ENCODE assay signal across 10 mouse cellular contexts in genomic region chr5:88688583-88689187, GRCm38 (mm10). TPM values are rescaled to one million over a fixed set of nuclear protein-coding genes. Genes with fewer than 3 reads are reported as not detected.
DNase-seq lines count a peak whose midpoint lies in the region; ATAC-seq lines count a peak whose summit lies in the region.
"Had no signal": no experiment of that assay in that cellular context is flagged by ENCODE, and none has a peak within 500 bp of the region (broad histone marks: within the 10 kb centered on the region; RNA-seq: fewer than 3 reads in every experiment).

No protein-coding gene starts in this region.

- no peaks in the 10 kb centered on the region for H3K36me3 ChIP-seq in forebrain, embryonic 13.5 days (ENCODE audit: poor library complexity, severe bottlenecking)
- H3K36me3 ChIP-seq in forebrain, embryonic 14.5 days (ENCODE audit: control insufficient read depth, insufficient read depth, low read length) = no peaks in the 10 kb centered on the region
- no peaks in the 10 kb centered on the region for H3K36me3 ChIP-seq in midbrain, embryonic 13.5 days
- no peaks in the 10 kb centered on the region for H3K36me3 ChIP-seq in midbrain, embryonic 10.5 days
- no peaks in the 10 kb centered on the region for H3K36me3 ChIP-seq in liver, embryonic 13.5 days

- no peak overlapping the region for H3K4me3 ChIP-seq in forebrain, embryonic 13.5 days
- H3K4me3 ChIP-seq in forebrain, embryonic 14.5 days (ENCODE audit: low read depth, low read length) = no peak overlapping the region
- H3K4me3 ChIP-seq in midbrain, embryonic 13.5 days (replicated peaks) = no peak overlapping the region
- no peak overlapping the region for H3K4me3 ChIP-seq in midbrain, embryonic 10.5 days
- H3K4me3 ChIP-seq in liver, embryonic 13.5 days (replicated peaks) = no peak overlapping the region

- no peaks in the 10 kb centered on the region for H3K4me1 ChIP-seq in forebrain, embryonic 13.5 days
- no peaks in the 10 kb centered on the region for H3K4me1 ChIP-seq in forebrain, embryonic 14.5 days (ENCODE audit: control insufficient read depth, insufficient read depth, low read length)
- no peaks in the 10 kb centered on the region for H3K4me1 ChIP-seq in midbrain, embryonic 13.5 days (replicated peaks)
- 0 out of 2 replicates have a peak, but pooled peaks cover 11% of the 10 kb centered on the region for H3K4me1 ChIP-seq in midbrain, embryonic 10.5 days
- peaks cover 20% of the 10 kb centered on the region for H3K4me1 ChIP-seq in liver, embryonic 13.5 days (replicated peaks)

- H3K27ac ChIP-seq in forebrain, embryonic 13.5 days = no peak overlapping the region
- H3K27ac ChIP-seq in forebrain, embryonic 14.5 days (ENCODE audit: low read depth, low read length) = no peak overlapping the region
- no peak overlapping the region for H3K27ac ChIP-seq in midbrain, embryonic 13.5 days
- no peak overlapping the region for H3K27ac ChIP-seq in midbrain, embryonic 10.5 days (replicated peaks)
- no peak overlapping the region for H3K27ac ChIP-seq in liver, embryonic 13.5 days

- H3K9ac ChIP-seq in forebrain, embryonic 13.5 days = no peak overlapping the region
- H3K9ac ChIP-seq in forebrain, embryonic 14.5 days (ENCODE audit: low read length) = no peak overlapping the region
- no peak overlapping the region for H3K9ac ChIP-seq in midbrain, embryonic 13.5 days (replicated peaks)
- H3K9ac ChIP-seq in liver, embryonic 13.5 days = no peak overlapping the region

- H3K4me2 ChIP-seq in forebrain, embryonic 13.5 days = no peak overlapping the region
- H3K4me2 ChIP-seq in forebrain, embryonic 14.5 days (ENCODE audit: low read length) = no peak overlapping the region
- no peak overlapping the region for H3K4me2 ChIP-seq in midbrain, embryonic 13.5 days (replicated peaks)
- no peak overlapping the region for H3K4me2 ChIP-seq in liver, embryonic 13.5 days
- H3K4me2 ChIP-seq: heart, embryonic 11.5 days had no signal

- no peak for DNase-seq in forebrain, embryonic 14.5 days (ENCODE audit: low spot score)
- DNase-seq in midbrain, embryonic 10.5 days (ENCODE audit: low spot score) = no peak
- peak; percentile 22 for DNase-seq in liver, embryonic 13.5 days
- DNase-seq in left cerebral cortex, adult 9 months (ENCODE audit: low spot score in 2 of 2) = no peak
- DNase-seq in frontal cortex, postnatal 10 days (ENCODE audit: low spot score in 2 of 2) = no peak
- DNase-seq in frontal cortex, adult 2 months (ENCODE audit: extremely low spot score in 1 of 2, low spot score in 1 of 2) = no peak
- DNase-seq: right cerebral cortex, postnatal 4 days had no signal

- H3K27me3 ChIP-seq in forebrain, embryonic 13.5 days = no peaks in the 10 kb centered on the region
- no peaks in the 10 kb centered on the region for H3K27me3 ChIP-seq in forebrain, embryonic 14.5 days (replicated peaks; ENCODE audit: control insufficient read depth, insufficient read depth, low read length)
- H3K27me3 ChIP-seq in midbrain, embryonic 13.5 days = no peaks in the 10 kb centered on the region
- H3K27me3 ChIP-seq in midbrain, embryonic 10.5 days (ENCODE audit: low read depth, poor library complexity, severe bottlenecking) = 0 out of 2 replicates have a peak, but pooled peaks cover 4% of the 10 kb centered on the region
- peaks cover 24% of the 10 kb centered on the region; the same call in 1 of the 2 replicates for H3K27me3 ChIP-seq in liver, embryonic 13.5 days

- 88% methylated on average over 15 of the region's 15 CpGs for WGBS in forebrain, embryonic 13.5 days
- WGBS in forebrain, embryonic 14.5 days = 80% methylated on average over 15 of the region's 15 CpGs
- 84% methylated on average over 15 of the region's 15 CpGs for WGBS in midbrain, embryonic 13.5 days
- WGBS in midbrain, embryonic 10.5 days = 86% methylated on average over 15 of the region's 15 CpGs
- 60% methylated on average over 15 of the region's 15 CpGs for WGBS in liver, embryonic 13.5 days (ENCODE audit: insufficient replicate concordance)

- no peaks in the 10 kb centered on the region for H3K9me3 ChIP-seq in forebrain, embryonic 13.5 days (replicated peaks)
- no peaks in the 10 kb centered on the region for H3K9me3 ChIP-seq in forebrain, embryonic 14.5 days (replicated peaks; ENCODE audit: control insufficient read depth, low read length)
- H3K9me3 ChIP-seq in midbrain, embryonic 13.5 days = no peaks in the 10 kb centered on the region
- no peaks in the 10 kb centered on the region for H3K9me3 ChIP-seq in midbrain, embryonic 10.5 days (replicated peaks)
- H3K9me3 ChIP-seq in liver, embryonic 13.5 days (replicated peaks) = no peaks in the 10 kb centered on the region

- peak; percentile 33; the same call in 1 of the 2 replicates for ATAC-seq in forebrain, embryonic 13.5 days
- no peak for ATAC-seq in forebrain, embryonic 14.5 days
- 0 out of 2 replicates have a peak, but pooled peaks have one; percentile 12 for ATAC-seq in midbrain, embryonic 13.5 days
- ATAC-seq in liver, embryonic 13.5 days (ENCODE audit: low read depth) = peak; percentile 37; the same call in 1 of the 2 replicates

RNA-seq across cellular contexts. Expression of gene Grsf1, which starts 12.7 kb away (rescaled TPM):
- 82.7 and 84.7 TPM in 2 replicates for polyA plus RNA-seq in forebrain, embryonic 13.5 days (2015; fragmentation: Nextera tagmentation; extraction: Ambion mirVana)
- polyA plus RNA-seq in forebrain, embryonic 14.5 days (2014; fragmentation: Nextera tagmentation; extraction: Ambion mirVana) = 74.5 and 79.5 TPM in 2 replicates
- 77.7 and 85.2 TPM in 2 replicates for polyA plus RNA-seq in midbrain, embryonic 13.5 days (2015; fragmentation: Nextera tagmentation; extraction: Ambion mirVana)
- polyA plus RNA-seq in midbrain, embryonic 10.5 days (2016; fragmentation: Nextera tagmentation; extraction: Ambion mirVana) = 79.7 and 81.7 TPM in 2 replicates
- 29.5 and 30.7 TPM in 2 replicates for polyA plus RNA-seq in liver, embryonic 13.5 days (2015; fragmentation: Nextera tagmentation; extraction: Ambion mirVana)
- polyA plus RNA-seq in frontal cortex, adult 2 months (2012; rRNA removed) = 80.3 and 82.5 TPM in 2 replicates

RNA-seq across cellular contexts. Expression of gene Mob1b, which starts 32.0 kb away (rescaled TPM):
- 14.4 and 14.7 TPM in 2 replicates for polyA plus RNA-seq in forebrain, embryonic 13.5 days (2015; fragmentation: Nextera tagmentation; extraction: Ambion mirVana)
- 12.4 and 14.3 TPM in 2 replicates for polyA plus RNA-seq in forebrain, embryonic 14.5 days (2014; fragmentation: Nextera tagmentation; extraction: Ambion mirVana)
- 12.0 and 12.1 TPM in 2 replicates for polyA plus RNA-seq in midbrain, embryonic 13.5 days (2015; fragmentation: Nextera tagmentation; extraction: Ambion mirVana)
- polyA plus RNA-seq in midbrain, embryonic 10.5 days (2016; fragmentation: Nextera tagmentation; extraction: Ambion mirVana) = 10.8 and 13.2 TPM in 2 replicates
- 8.8 and 11.4 TPM in 2 replicates for polyA plus RNA-seq in liver, embryonic 13.5 days (2015; fragmentation: Nextera tagmentation; extraction: Ambion mirVana)
- polyA plus RNA-seq in frontal cortex, adult 2 months (2012; rRNA removed) = 12.4 and 13.2 TPM in 2 replicates
